Mouse (Mus musculus) G1E (cell line): ENCODE results near the gene Sppl3. TPM values are rescaled to one million over a fixed set of nuclear protein-coding genes. Genes with fewer than 3 reads are reported as not detected.

Source experiments
- ATAC-seq: 2 replicates; pipeline ENCODE4 v1.8.0; 2016; ENCODE audit warnings: mild to moderate bottlenecking; ENCODE audit not compliant: insufficient number of reproducible peaks, poor library complexity, low FRiP score, severe bottlenecking; ENCODE audit errors: extremely low read depth
- DNase-seq: peaks from one replicate; pipeline ENCODE4 v3.0.0; 2012; ENCODE audit warnings: low spot score
- H3K27me3 ChIP-seq: 2 replicates; pipeline ENCODE4 v1.6.1; 2012; ENCODE audit warnings: mild to moderate bottlenecking, low read length, inconsistent platforms; ENCODE audit not compliant: insufficient read depth
- H3K36me3 ChIP-seq: replicated peaks from 2 replicates; pipeline ENCODE3; 2012; ENCODE audit warnings: mild to moderate bottlenecking, inconsistent platforms
- H3K4me1 ChIP-seq: 2 replicates; pipeline ENCODE4 v1.6.1; 2012; ENCODE audit warnings: low read depth, low read length, inconsistent platforms, mixed read lengths; ENCODE audit not compliant: insufficient read depth
- H3K4me3 ChIP-seq: 2 replicates; pipeline ENCODE4 v1.5.1; 2012; ENCODE audit warnings: low read depth, mild to moderate bottlenecking, inconsistent platforms, low read length, moderate library complexity, mixed read lengths
- H3K9me3 ChIP-seq: replicated peaks from 2 replicates; pipeline ENCODE4 v1.6.1; 2012; ENCODE audit warnings: inconsistent platforms
- CTCF ChIP-seq: IDR thresholded peaks from 2 replicates; pipeline ENCODE4 v1.5.1; 2012; ENCODE audit warnings: low read depth, low read length, inconsistent platforms, mixed read lengths
- GATA1 ChIP-seq: IDR thresholded peaks from 2 replicates; pipeline ENCODE4 v1.6.1; 2012; ENCODE audit warnings: borderline replicate concordance, low read length, inconsistent platforms, mixed read lengths
- GATA2 ChIP-seq: IDR thresholded peaks from 2 replicates; pipeline ENCODE4 v1.6.1; 2012; ENCODE audit warnings: low read depth, low read length, inconsistent platforms, borderline replicate concordance
- POLR2AphosphoS5 ChIP-seq: IDR thresholded peaks from 2 replicates; pipeline ENCODE4 v1.6.1; 2012; ENCODE audit warnings: low read depth, low read length, inconsistent platforms; ENCODE audit not compliant: insufficient replicate concordance
- TAL1 ChIP-seq: conservative IDR thresholded peaks from 2 replicates; pipeline ENCODE4 v1.6.1; 2012; ENCODE audit warnings: low read depth, low read length, inconsistent platforms, mixed read lengths
- polyA plus RNA-seq: library from polyadenylated mRNA; stranded (reverse); fragments of >175 nt; gene quantifications from 2 replicates; pipeline ENCODE4 v1.2.3, GENCODE M21; 2012
- total RNA-seq, 2 experiments: library from RNA; stranded (forward) in 1 of 2; stranded (reverse) in 1 of 2; fragments of 200-1000 nt in 1 of 2; fragments of >200 nt in 1 of 2; fragmentation: Nextera tagmentation in 1 of 2; gene quantifications; 2 replicates each; pipeline ENCODE4 v1.2.3; 2014 to 2017

The Sppl3 gene
- total and polyA plus RNA-seq, 3 experiments: 29.5 to 69.2 (median 35.9) TPM

GRCm38 (mm10) chr5:115127421-115128179, 116.7 kb downstream of the Sppl3 start:
- no peaks in the 10 kb centered on the region for H3K9me3 ChIP-seq
- no peak for TF ChIP-seq TAL1
- TF ChIP-seq GATA2: no peak
- TF ChIP-seq CTCF: no peak
- peaks cover 18% of the 10 kb centered on the region for H3K4me1 ChIP-seq
- ATAC-seq (no peak), DNase-seq (no peak)
- peaks cover 92% of the 10 kb centered on the region for H3K36me3 ChIP-seq
- no peak overlapping the region for H3K4me3 ChIP-seq
- no peaks in the 10 kb centered on the region for H3K27me3 ChIP-seq

- no peak for ATAC-seq
- Histone ChIP-seq H3K4me3 (no peak overlapping the region), H3K36me3 (peaks cover 86% of the 10 kb centered on the region), H3K27me3 (no peaks in the 10 kb centered on the region), H3K4me1 (peaks cover 34% of the 10 kb centered on the region), H3K9me3 (no peaks in the 10 kb centered on the region)
- no peak for DNase-seq
- no peak for TF ChIP-seq CTCF
- TF ChIP-seq GATA2: no peak
- TF ChIP-seq POLR2AphosphoS5: no peak
- no peak for TF ChIP-seq TAL1
- TF ChIP-seq GATA1: no peak
Observed at GRCm38 (mm10) chr5:115129328-115129727, 118.4 kb downstream of the Sppl3 start.

GRCm38 (mm10) chr5:115132465-115132864, 121.5 kb downstream of the Sppl3 start:
- no peak for TF ChIP-seq POLR2AphosphoS5
- TF ChIP-seq TAL1: no peak
- TF ChIP-seq GATA2: no peak
- no peak for TF ChIP-seq GATA1
- no peak for TF ChIP-seq CTCF
- Histone ChIP-seq H3K36me3 (peaks cover 55% of the 10 kb centered on the region), H3K9me3 (no peaks in the 10 kb centered on the region), H3K27me3 (peaks cover 12% of the 10 kb centered on the region), H3K4me3 (no peak overlapping the region), H3K4me1 (peaks cover 17% of the 10 kb centered on the region)
- no peak for DNase-seq
- no peak for ATAC-seq

GRCm38 (mm10) chr5:115133358-115134066, 122.6 kb downstream of the Sppl3 start:
- peak overlapping the region; percentile 84; the same call in 1 of the 2 replicates for H3K4me3 ChIP-seq
- peaks cover 44% of the 10 kb centered on the region for H3K36me3 ChIP-seq
- peaks cover 19% of the 10 kb centered on the region for H3K27me3 ChIP-seq
- no peak for ATAC-seq
- no peaks in the 10 kb centered on the region for H3K9me3 ChIP-seq
- TF ChIP-seq POLR2AphosphoS5: no peak
- no peak for TF ChIP-seq GATA2
- no peak for TF ChIP-seq GATA1
- TF ChIP-seq CTCF: no peak
- no peak for TF ChIP-seq TAL1
- H3K4me1 ChIP-seq: peaks cover 19% of the 10 kb centered on the region
- no peak for DNase-seq

GRCm38 (mm10) chr5:115134234-115135165, 123.6 kb downstream of the Sppl3 start, which contains the start of gene Unc119b:
Gene Unc119b (minus strand): TSS chr5:115134975.
- peaks cover 36% of the 10 kb centered on the region for H3K36me3 ChIP-seq
- H3K9me3 ChIP-seq: no peaks in the 10 kb centered on the region
- ATAC-seq (peak; percentile 76), DNase-seq (peak; percentile 90)
- peaks cover 19% of the 10 kb centered on the region for H3K27me3 ChIP-seq
- peaks cover 22% of the 10 kb centered on the region for H3K4me1 ChIP-seq
- no peak for TF ChIP-seq TAL1
- TF ChIP-seq CTCF: no peak
- TF ChIP-seq POLR2AphosphoS5: no peak
- no peak for TF ChIP-seq GATA2
- no peak for TF ChIP-seq GATA1
- peak within 1 kb of the TSS; percentile 84 for H3K4me3 ChIP-seq

- peaks cover 26% of the 10 kb centered on the region for H3K36me3 ChIP-seq
- ATAC-seq (no peak), DNase-seq (no peak)
- no peak for TF ChIP-seq GATA2
- no peak for TF ChIP-seq POLR2AphosphoS5
- TF ChIP-seq GATA1: no peak
- TF ChIP-seq TAL1: no peak
- no peak for TF ChIP-seq CTCF
- H3K9me3 ChIP-seq: no peaks in the 10 kb centered on the region
- no peak overlapping the region for H3K4me3 ChIP-seq
- H3K4me1 ChIP-seq: peaks cover 21% of the 10 kb centered on the region
- H3K27me3 ChIP-seq: peaks cover 19% of the 10 kb centered on the region
Observed at GRCm38 (mm10) chr5:115139124-115139523, 128.2 kb downstream of the Sppl3 start.
